8 mouse cellular contexts compared by ENCODE assay signal in the genomic region with DNA sequence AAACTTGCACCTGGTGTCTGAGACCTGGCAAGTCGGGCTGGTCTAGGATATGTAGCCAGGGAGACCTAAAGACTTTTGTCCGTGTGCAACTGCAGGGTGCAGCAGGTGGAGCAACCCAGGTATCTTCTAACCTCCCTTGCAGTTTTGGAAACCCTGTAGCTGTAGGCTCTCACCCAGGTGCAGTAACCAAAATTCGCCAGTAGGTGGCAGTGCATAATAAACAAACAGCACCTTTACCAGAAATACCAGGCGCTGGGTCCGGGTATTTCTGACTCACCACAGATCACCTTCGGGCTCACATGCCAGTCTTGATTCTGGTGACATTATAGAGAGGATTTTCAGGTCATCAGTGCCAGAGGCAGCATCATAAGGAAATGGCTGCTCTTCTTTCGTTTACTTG. TPM values are rescaled to one million over a fixed set of nuclear protein-coding genes. Genes with fewer than 3 reads are reported as not detected.
DNase-seq lines count a peak whose midpoint lies in the region; ATAC-seq and TF ChIP-seq lines count a peak whose summit lies in the region.

No protein-coding gene starts in this region.

- TF ChIP-seq RAD21 in CH12.LX (IDR thresholded peaks at IDR 0.05; ENCODE audit: low read depth, low read length): peak; percentile 96

- no peaks in the 10 kb centered on the region for H3K9me3 ChIP-seq in CH12.LX (replicated peaks; ENCODE audit: low read length)

- peak overlapping the region; percentile 48; the same call in 1 of the 2 replicates for H3K4me2 ChIP-seq in CH12.LX (ENCODE audit: insufficient read depth, low read depth, poor library complexity, severe bottlenecking)

- H3K27ac ChIP-seq in CH12.LX (ENCODE audit: insufficient read depth, low read depth): no peak overlapping the region
- H3K27ac ChIP-seq in layer of hippocampus, adult 2 months: no peak overlapping the region

- 0 out of 2 replicates have a peak overlapping the region, but pooled peaks have one; percentile 4 for H3K9ac ChIP-seq in CH12.LX (ENCODE audit: insufficient read depth, low read depth)

- peaks cover 3 to 37% of the 10 kb centered on the region in 2 experiments; a peak in 3 of 4 replicates for H3K4me1 ChIP-seq in CH12.LX (ENCODE audit: control insufficient read depth in 1 of 2, insufficient read depth in 2 of 2)

- no peak for TF ChIP-seq POLR2A in CH12.LX (IDR thresholded peaks at IDR 0.05; ENCODE audit: low read depth, low read length)

- no peaks in the 10 kb centered on the region for H3K27me3 ChIP-seq in CH12.LX (replicated peaks)

- no peak overlapping the region for H3K4me3 ChIP-seq in CH12.LX (replicated peaks in 1 of 3; ENCODE audit: low read depth in 2 of 3, low read length in 2 of 3, poor library complexity in 1 of 3)
- no peak overlapping the region for H3K4me3 ChIP-seq in layer of hippocampus, adult 2 months

- ATAC-seq in granulocyte monocyte progenitor cell, adult 5-6 weeks (replicated peaks; ENCODE audit: poor library complexity, severe bottlenecking): peak; percentile 56

- no peaks in the 10 kb centered on the region for H3K36me3 ChIP-seq in CH12.LX (replicated peaks in 1 of 2; ENCODE audit: control insufficient read depth in 1 of 2, insufficient read depth in 1 of 2, low read length in 1 of 2)

- TF ChIP-seq CTCF in CH12.LX (conservative IDR thresholded peaks at IDR 0.05 in 1 of 2, IDR thresholded peaks at IDR 0.05 in 1 of 2; ENCODE audit: low read depth in 2 of 2, low read length in 2 of 2): peak; percentile 95 to 96
- TF ChIP-seq CTCF in layer of hippocampus, adult 2 months (conservative IDR thresholded peaks at IDR 0.05): peak; percentile 97

- dilution Hi-C loops in CH12.LX (cut with MboI; ENCODE audit: extremely low pct_ligation_motif_present, extremely low pct_unique_long_range_greater_than_20kb, low sequenced_read_pairs): no loop called here

- TF ChIP-seq EP300 in CH12.LX (IDR thresholded peaks at IDR 0.05; ENCODE audit: low read length): 0 out of 2 replicates have a peak, but pooled peaks have one; percentile 13

- DNase-seq in CH12.LX (ENCODE audit: extremely low read depth): peak; percentile 92
- DNase-seq in adrenal gland, adult 2 months: peak; percentile 84
- DNase-seq in embryo, embryonic 10.5 days (ENCODE audit: low spot score): peak; percentile 92
- DNase-seq in layer of hippocampus, adult 2 months (ENCODE audit: low spot score in 2 of 2): peak; percentile 74 to 88
- DNase-seq in lung, postnatal 10 days: peak; percentile 84
- DNase-seq in right cerebral cortex, adult 18-20 months: peak; percentile 65
- DNase-seq in urinary bladder, postnatal 10 days (ENCODE audit: low spot score): peak; percentile 30

- in situ Hi-C loops in CH12.LX (cut with MboI; ENCODE audit: low pct_ligation_motif_present, low pct_unique_long_range_greater_than_20kb, low sequenced_read_pairs): no loop called here

- no peaks in the 10 kb centered on the region for H3K79me2 ChIP-seq in CH12.LX (replicated peaks; ENCODE audit: control insufficient read depth, extremely low read depth, insufficient read depth, poor library complexity, severe bottlenecking)

TF ChIP-seq in CH12.LX, 34 proteins besides CTCF, POLR2A, EP300 and RAD21:
- 0 out of 2 replicates have a peak, but pooled peaks have one; percentile 28 for TF ChIP-seq E2F4 (IDR thresholded peaks at IDR 0.05; ENCODE audit: insufficient replicate concordance, low read depth, low read length)
- peak; percentile 65 for TF ChIP-seq ZC3H11A (IDR thresholded peaks at IDR 0.05; ENCODE audit: low read depth, low read length)
- no peak for TF ChIP-seq MAX (IDR thresholded peaks at IDR 0.05; ENCODE audit: low read length)
- TF ChIP-seq HCFC1 (IDR thresholded peaks at IDR 0.05; ENCODE audit: low read depth, low read length): peak; percentile 36; the same call in 1 of the 2 replicates
- TF ChIP-seq GABPA (IDR thresholded peaks at IDR 0.05; ENCODE audit: insufficient replicate concordance, low read depth, low read length): no peak
- TF ChIP-seq NELFE (IDR thresholded peaks at IDR 0.05; ENCODE audit: low read depth, low read length): peak; percentile 45; the same call in 1 of the 2 replicates
- peak; percentile 40 for TF ChIP-seq ELF1 (IDR thresholded peaks at IDR 0.05; ENCODE audit: low read depth, low read length)
- peak; percentile 67 for TF ChIP-seq BHLHE40 (IDR thresholded peaks at IDR 0.05; ENCODE audit: low read depth, low read length)
- TF ChIP-seq MAFK (IDR thresholded peaks at IDR 0.05; ENCODE audit: insufficient replicate concordance, low read length): 0 out of 2 replicates have a peak, but pooled peaks have one; percentile 10
- TF ChIP-seq JUN (IDR thresholded peaks at IDR 0.05; ENCODE audit: insufficient read depth, low read depth, low read length): no peak
- TF ChIP-seq MEF2A (IDR thresholded peaks at IDR 0.05; ENCODE audit: borderline replicate concordance, low read depth, low read length): no peak; the same call in 1 of the 2 replicates
- TF ChIP-seq ZKSCAN1 (IDR thresholded peaks at IDR 0.05; ENCODE audit: borderline replicate concordance, low read depth, low read length): no peak
- peak; percentile 64; the same call in 1 of the 2 replicates for TF ChIP-seq MYC (IDR thresholded peaks at IDR 0.05; ENCODE audit: low read depth, low read length)
- no peak for TF ChIP-seq TBP (conservative IDR thresholded peaks at IDR 0.05; ENCODE audit: low read depth, low read length)
- TF ChIP-seq TCF12 (IDR thresholded peaks at IDR 0.05; ENCODE audit: low read depth, low read length): peak; percentile 45; the same call in 1 of the 2 replicates
- no peak for TF ChIP-seq RCOR1 (conservative IDR thresholded peaks at IDR 0.05; ENCODE audit: low read depth, low read length)
- 0 out of 2 replicates have a peak, but pooled peaks have one; percentile 32 for TF ChIP-seq MAZ (IDR thresholded peaks at IDR 0.05; ENCODE audit: low read depth, low read length)
- 0 out of 2 replicates have a peak, but pooled peaks have one; percentile 19 for TF ChIP-seq JUND (conservative IDR thresholded peaks at IDR 0.05; ENCODE audit: low read depth, low read length)
- no peak for TF ChIP-seq POLR2AphosphoS2 (IDR thresholded peaks at IDR 0.05; ENCODE audit: low read depth, low read length)
- no peak for TF ChIP-seq NRF1 (IDR thresholded peaks at IDR 0.05; ENCODE audit: low read depth, low read length)
- peak; percentile 40; the same call in 1 of the 2 replicates for TF ChIP-seq MXI1 (IDR thresholded peaks at IDR 0.05; ENCODE audit: low read depth, low read length)
- TF ChIP-seq IRF4 (IDR thresholded peaks at IDR 0.05; ENCODE audit: low read depth, low read length): peak; percentile 50; the same call in 1 of the 2 replicates
- no peak for TF ChIP-seq UBTF (IDR thresholded peaks at IDR 0.05; ENCODE audit: low read depth, low read length)
- TF ChIP-seq SMC3 (IDR thresholded peaks at IDR 0.05; ENCODE audit: low read depth, low read length): peak; percentile 89
- peak; percentile 74 for TF ChIP-seq SIN3A (IDR thresholded peaks at IDR 0.05; ENCODE audit: low read length)

RNA-seq across cellular contexts. Expression of gene Ak8, which starts 55.5 kb away (rescaled TPM):
- total RNA-seq in CH12.LX (2012; rRNA removed) (0.55 and 0.84 TPM in 2 replicates), CH12.LX (2014; rRNA removed) (0.58 and 1.1 TPM in 2 replicates)
- 4.9 and 5.3 TPM in 2 replicates for polyA plus RNA-seq in CH12.LX (2012; ENCODE audit: insufficient read length, low read depth)
- under 1 TPM; 0.29 to 0.38 TPM for total RNA-seq in adrenal gland, adult 2 months (2021)
- 0.29 and 0.44 TPM in 2 replicates for polyA plus RNA-seq in adrenal gland, adult 2 months (2012; rRNA removed)
- not detected in 2 replicates for total RNA-seq in granulocyte monocyte progenitor cell, adult 5-6 weeks (2014; fragmentation: Nextera tagmentation)
- not detected in 2 replicates for total RNA-seq in granulocyte monocyte progenitor cell, adult 5-6 weeks (2017)
- total RNA-seq in layer of hippocampus, adult 2 months (2021): 1 to 10 TPM in 1 of 2 experiments, under 1 TPM in 1; 0.74 to 1.2 TPM

RNA-seq across cellular contexts. Expression of gene Spaca9, which starts 55.9 kb away (rescaled TPM):
- total RNA-seq in CH12.LX (2012; rRNA removed) (6.0 and 13.1 TPM in 2 replicates), CH12.LX (2014; rRNA removed) (8.0 and 9.2 TPM in 2 replicates)
- polyA plus RNA-seq in CH12.LX (2012; ENCODE audit: insufficient read length, low read depth): 7.4 and 9.8 TPM in 2 replicates
- under 1 TPM in 1 of 2 experiments, not detected in 1; 0.92 TPM for total RNA-seq in adrenal gland, adult 2 months (2021)
- polyA plus RNA-seq in adrenal gland, adult 2 months (2012; rRNA removed): 0.84 TPM in 1 of 2 replicates, not detected in the other
- total RNA-seq in granulocyte monocyte progenitor cell, adult 5-6 weeks (2014; fragmentation: Nextera tagmentation): 5.0 TPM in 1 of 2 replicates, not detected in the other
- 4.8 and 4.9 TPM in 2 replicates for total RNA-seq in granulocyte monocyte progenitor cell, adult 5-6 weeks (2017)
- not detected for total RNA-seq in layer of hippocampus, adult 2 months (2021)

Comparison
In these comparisons a context has a peak if more than half of its experiments do, and no peak if none do; other contexts are left out.
1. DNase-seq: peak in every context shown above with its lines; median percentile 92 in CH12.LX; 92 in embryo, embryonic 10.5 days; 84 in adrenal gland, adult 2 months; 84 in lung, postnatal 10 days; 81 in layer of hippocampus, adult 2 months; 65 in right cerebral cortex, adult 18-20 months; 30 in urinary bladder, postnatal 10 days.